Mouse (Mus musculus): ENCODE results near the gene Gjb2. TPM values are rescaled to one million over a fixed set of nuclear protein-coding genes. Genes with fewer than 3 reads are reported as not detected.

Gjb2 gene
- polyA plus RNA-seq, 1 experiment, result not detected

GRCm38 (mm10) chr14:57057563-57058321 lies 46.8 kb downstream of the Gjb2 start, which contains the start of gene Gja3:
Gja3 (minus strand) TSS chr14:57058100.
- Histone ChIP-seq H3K4me2 (ENCODE audit: low read depth) (peak within 1 kb of the TSS; percentile 56), H3K36me3 (ENCODE audit: control insufficient read depth, insufficient read depth) (no peaks in the 10 kb centered on the region), H3K79me2 (ENCODE audit: control insufficient read depth, insufficient read depth) (no peaks in the 10 kb centered on the region), H3ac (ENCODE audit: control insufficient read depth, insufficient read length) (no peak within 1 kb of the TSS), H3K4me3 (no peak within 1 kb of the TSS), H3K27me3 (ENCODE audit: control insufficient read depth, insufficient read depth, insufficient read length) (peaks cover 25% of the 10 kb centered on the region)
- TF ChIP-seq REST (IDR thresholded peaks at IDR 0.05; ENCODE audit: insufficient read depth, insufficient read length) (no peak), POLR2A (IDR thresholded peaks at IDR 0.05; ENCODE audit: insufficient read length, low read depth) (peak; percentile 39)

- peak overlapping the region; percentile 56 for H3K4me2 ChIP-seq (ENCODE audit: low read depth)
- no peak overlapping the region for H3ac ChIP-seq (ENCODE audit: control insufficient read depth, insufficient read length)
- H3K4me3 ChIP-seq, result no peak overlapping the region
- TF ChIP-seq MYOD1 (IDR thresholded peaks at IDR 0.05; ENCODE audit: control insufficient read depth in 1 of 3, insufficient read length in 2 of 3, low read depth in 2 of 3), result no peak
- no peak for TF ChIP-seq MYOG (IDR thresholded peaks at IDR 0.05; ENCODE audit: control insufficient read depth in 1 of 3, insufficient read depth in 1 of 3, insufficient read length in 2 of 3, low read depth in 2 of 3)
- no peak for TF ChIP-seq POLR2AphosphoS2 (IDR thresholded peaks at IDR 0.05; ENCODE audit: insufficient read length, low read depth)
- no peak for TF ChIP-seq TCF3 (IDR thresholded peaks at IDR 0.05; ENCODE audit: insufficient read length, low read depth)
- no peak for TF ChIP-seq CEBPB (IDR thresholded peaks at IDR 0.05; ENCODE audit: insufficient read depth, poor library complexity, severe bottlenecking)
- no peak for TF ChIP-seq POLR2A (IDR thresholded peaks at IDR 0.05; ENCODE audit: insufficient read length, low read depth)
- TF ChIP-seq REST (IDR thresholded peaks at IDR 0.05; ENCODE audit: insufficient read depth, insufficient read length), result no peak
- TF ChIP-seq E2F4 (IDR thresholded peaks at IDR 0.05; ENCODE audit: insufficient read depth), result no peak
- TF ChIP-seq SRF (IDR thresholded peaks at IDR 0.05; ENCODE audit: control insufficient read depth, insufficient read length, low read depth), result no peak
- no peak for TF ChIP-seq MAX (IDR thresholded peaks at IDR 0.05; ENCODE audit: low read depth)
- no peak for TF ChIP-seq USF1 (IDR thresholded peaks at IDR 0.05; ENCODE audit: low read depth)
- TF ChIP-seq TCF12 (IDR thresholded peaks at IDR 0.05; ENCODE audit: insufficient read depth, poor library complexity, severe bottlenecking), result no peak
- H3K79me2 ChIP-seq (ENCODE audit: control insufficient read depth, insufficient read depth), result no peaks in the 10 kb centered on the region
- peaks cover 25% of the 10 kb centered on the region for H3K27me3 ChIP-seq (ENCODE audit: control insufficient read depth, insufficient read depth, insufficient read length)
- no peaks in the 10 kb centered on the region for H3K36me3 ChIP-seq (ENCODE audit: control insufficient read depth, insufficient read depth)
Measured at GRCm38 (mm10) chr14:57057204-57057562, 47.3 kb downstream of the Gjb2 start.

- Histone ChIP-seq H3K36me3 (ENCODE audit: control insufficient read depth, insufficient read depth) (no peaks in the 10 kb centered on the region), H3K4me2 (ENCODE audit: low read depth) (no peak overlapping the region), H3K79me2 (ENCODE audit: control insufficient read depth, insufficient read depth) (no peaks in the 10 kb centered on the region), H3ac (ENCODE audit: control insufficient read depth, insufficient read length) (no peak overlapping the region), H3K4me3 (no peak overlapping the region), H3K27me3 (ENCODE audit: control insufficient read depth, insufficient read depth, insufficient read length) (peaks cover 18% of the 10 kb centered on the region)
- TF ChIP-seq MYOD1 (IDR thresholded peaks at IDR 0.05; ENCODE audit: control insufficient read depth in 1 of 3, insufficient read length in 2 of 3, low read depth in 2 of 3) (no peak), POLR2A (IDR thresholded peaks at IDR 0.05; ENCODE audit: insufficient read length, low read depth) (no peak), MYOG (IDR thresholded peaks at IDR 0.05; ENCODE audit: control insufficient read depth in 1 of 3, insufficient read depth in 1 of 3, insufficient read length in 2 of 3, low read depth in 2 of 3) (no peak), E2F4 (IDR thresholded peaks at IDR 0.05; ENCODE audit: insufficient read depth) (no peak), SRF (IDR thresholded peaks at IDR 0.05; ENCODE audit: control insufficient read depth, insufficient read length, low read depth) (no peak), TCF12 (IDR thresholded peaks at IDR 0.05; ENCODE audit: insufficient read depth, poor library complexity, severe bottlenecking) (no peak), CEBPB (IDR thresholded peaks at IDR 0.05; ENCODE audit: insufficient read depth, poor library complexity, severe bottlenecking) (no peak), REST (IDR thresholded peaks at IDR 0.05; ENCODE audit: insufficient read depth, insufficient read length) (no peak), MAX (IDR thresholded peaks at IDR 0.05; ENCODE audit: low read depth) (no peak), USF1 (IDR thresholded peaks at IDR 0.05; ENCODE audit: low read depth) (no peak), POLR2AphosphoS2 (IDR thresholded peaks at IDR 0.05; ENCODE audit: insufficient read length, low read depth) (no peak), TCF3 (IDR thresholded peaks at IDR 0.05; ENCODE audit: insufficient read length, low read depth) (no peak)
Measured at GRCm38 (mm10) chr14:57052713-57053112, 51.8 kb downstream of the Gjb2 start.

Other genes starting within 250 kb of the Gjb2 start
- 14.8 TPM for gene Zmym2, start 218.0 kb downstream of the Gjb2 start, polyA plus RNA-seq (2012; fragmentation: generic; extraction: Trizol)
- 1.1 TPM for gene Gja3, start 46.6 kb downstream of the Gjb2 start, polyA plus RNA-seq (2012; fragmentation: generic; extraction: Trizol)
- gene Gm4491, start 11.2 kb upstream of the Gjb2 start, polyA plus RNA-seq (2012; fragmentation: generic; extraction: Trizol), result not detected
- not detected for gene Gjb6, start 28.9 kb upstream of the Gjb2 start, polyA plus RNA-seq (2012; fragmentation: generic; extraction: Trizol)